Mouse (Mus musculus) ES-Bruce4 (cell line): Measurements from ENCODE around the gene Ddx3x.

Experiments used
- CTCF ChIP-seq: IDR thresholded peaks from one replicate; pipeline ENCODE4 v1.8.1; 2011; ENCODE audit warnings: low read depth, low read length
- EP300 ChIP-seq: IDR thresholded peaks from 2 replicates; pipeline ENCODE4 v1.6.1; 2011; ENCODE audit warnings: low read depth, low read length; ENCODE audit not compliant: insufficient read depth
- POLR2A ChIP-seq: IDR thresholded peaks from one replicate; pipeline ENCODE4 v1.8.1; 2011; ENCODE audit warnings: low read length; ENCODE audit not compliant: insufficient read depth

- TF ChIP-seq EP300 (no peak), CTCF (no peak), POLR2A (no peak)
Measured at GRCm38 (mm10) chrX:13311396-13311795, 30.6 kb downstream of the Ddx3x start.
